In the genomic region with DNA sequence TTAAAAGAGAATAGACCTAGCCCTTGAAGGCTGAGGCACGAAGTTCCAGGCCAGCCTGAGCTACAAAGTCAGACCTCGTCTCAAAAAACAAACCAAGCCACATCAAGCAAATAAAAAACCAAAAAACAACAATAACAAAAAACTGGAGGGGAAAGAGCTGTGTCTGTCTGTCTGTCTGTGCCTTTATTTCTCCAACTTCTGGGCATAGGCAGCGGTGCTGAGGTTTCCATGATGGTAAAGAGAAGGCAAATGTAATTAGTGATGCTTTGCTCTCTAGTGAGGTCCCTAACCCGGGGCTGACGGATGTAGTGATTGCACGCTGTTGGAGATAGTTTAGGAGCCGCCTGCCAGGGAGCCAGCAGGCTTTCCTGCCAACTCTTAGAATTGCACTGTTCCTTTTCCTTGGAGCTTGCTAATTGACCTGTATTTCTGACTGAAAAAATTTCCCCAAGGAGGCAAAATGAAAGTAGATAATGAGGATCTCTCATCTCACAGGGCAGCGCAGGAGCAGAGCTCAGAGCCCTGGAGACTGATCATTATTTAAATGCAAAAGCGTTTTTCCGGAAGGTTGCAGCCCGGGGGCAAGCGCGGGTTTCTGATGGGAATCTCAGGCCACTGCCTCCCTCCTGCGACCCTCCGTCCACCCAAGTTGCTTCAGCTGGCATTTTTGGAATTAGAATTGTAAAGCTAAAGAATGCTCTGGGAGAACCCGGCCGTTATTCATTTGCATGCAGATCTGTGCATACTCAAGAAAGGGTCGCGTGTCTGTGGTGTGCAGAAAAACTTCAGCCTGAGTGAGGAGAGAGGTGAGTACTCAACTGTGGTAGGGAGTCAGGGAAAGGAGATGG, we compare ENCODE assay signal across 1 mouse cellular context.
TF ChIP-seq lines count a peak whose summit lies in the region.

No protein-coding gene starts in this region.

TF ChIP-seq in MEL, 35 proteins besides CTCF, POLR2A, EP300 and RAD21 (continued from another document):
- TF ChIP-seq CHD1 (IDR thresholded peaks at IDR 0.05; ENCODE audit: low read depth, low read length) (peak; percentile 64; the same call in 1 of the 2 replicates), SMC3 (IDR thresholded peaks at IDR 0.05; ENCODE audit: low read depth, low read length) (no peak), MAX (IDR thresholded peaks at IDR 0.05; ENCODE audit: low read length) (no peak), NRF1 (IDR thresholded peaks at IDR 0.05; ENCODE audit: insufficient read depth, low read depth, low read length, poor library complexity, severe bottlenecking) (no peak), POLR2AphosphoS2 (IDR thresholded peaks at IDR 0.05; ENCODE audit: low read length) (no peak), TBP (IDR thresholded peaks at IDR 0.05; ENCODE audit: low read depth, low read length) (no peak), SIN3A (IDR thresholded peaks at IDR 0.05; ENCODE audit: low read length) (no peak), ZNF384 (IDR thresholded peaks at IDR 0.05; ENCODE audit: low read depth, low read length) (no peak), ZMIZ1 (IDR thresholded peaks at IDR 0.05; ENCODE audit: low read depth, low read length) (0 out of 2 replicates have a peak, but pooled peaks have one; percentile 31), MEF2A (IDR thresholded peaks at IDR 0.05; ENCODE audit: extremely low read depth, insufficient replicate concordance, low read depth, low read length, poor library complexity, severe bottlenecking) (no peak), ZKSCAN1 (IDR thresholded peaks at IDR 0.05; ENCODE audit: low read depth, low read length) (no peak), NELFE (IDR thresholded peaks at IDR 0.05; ENCODE audit: low read depth, low read length) (no peak), JUND (IDR thresholded peaks at IDR 0.05; ENCODE audit: low read depth, low read length) (no peak), TAL1 (IDR thresholded peaks at IDR 0.05; ENCODE audit: low read length) (no peak), MYB (IDR thresholded peaks at IDR 0.05; ENCODE audit: low read depth, low read length) (peak; percentile 22; the same call in 1 of the 2 replicates), USF2 (IDR thresholded peaks at IDR 0.05; ENCODE audit: borderline replicate concordance in 1 of 2, insufficient read depth in 1 of 2, low read depth in 1 of 2, low read length in 2 of 2) (no peak), MAZ (IDR thresholded peaks at IDR 0.05; ENCODE audit: low read depth, low read length) (no peak), MYC (IDR thresholded peaks at IDR 0.05; ENCODE audit: low read depth, low read length) (no peak), UBTF (IDR thresholded peaks at IDR 0.05; ENCODE audit: borderline replicate concordance, insufficient read depth, low read depth, low read length) (no peak), RCOR1 (IDR thresholded peaks at IDR 0.05; ENCODE audit: low read depth, low read length) (0 out of 2 replicates have a peak, but pooled peaks have one; percentile 17), KAT2A (conservative IDR thresholded peaks at IDR 0.05; ENCODE audit: low read depth, low read length) (no peak), GATA1 (IDR thresholded peaks at IDR 0.05; ENCODE audit: low read depth, low read length) (no peak), ELF1 (IDR thresholded peaks at IDR 0.05; ENCODE audit: low read depth, low read length) (no peak), MXI1 (IDR thresholded peaks at IDR 0.05; ENCODE audit: low read depth, low read length) (no peak)
TF ChIP-seq in MEL: peak in this region for 4.
